Mouse (Mus musculus): ENCODE data around the gene Slc1a7.

- no peak for TF ChIP-seq POLR2A (IDR thresholded peaks at IDR 0.05; ENCODE audit: insufficient read depth, low read depth, low read length)
- no peak for TF ChIP-seq CTCF (IDR thresholded peaks at IDR 0.05)
- TF ChIP-seq EP300 (IDR thresholded peaks at IDR 0.05; ENCODE audit: insufficient read depth, low read depth, low read length): no peak
Observed at GRCm38 (mm10) chr4:107949918-107950317, 18.2 kb upstream of the Slc1a7 start.
